Mouse (Mus musculus) CH12.LX (cell line): ENCODE results near the gene Smg6. TPM values are rescaled to one million over a fixed set of nuclear protein-coding genes. Genes with fewer than 3 reads are reported as not detected.

ENCODE experiments used
- DNase-seq: peaks from one replicate; pipeline ENCODE4 v3.0.0-alpha.2; 2013; ENCODE audit errors: extremely low read depth
- H3K27ac ChIP-seq: 2 replicates; pipeline ENCODE4 v1.5.1; 2012; ENCODE audit warnings: low read depth, mild to moderate bottlenecking, control low read depth, moderate library complexity; ENCODE audit not compliant: insufficient read depth
- H3K27me3 ChIP-seq: replicated peaks from 2 replicates; pipeline ENCODE3; 2012; ENCODE audit warnings: inconsistent platforms
- H3K36me3 ChIP-seq, 2 experiments: replicated peaks in 1 of 2; 2 replicates each; pipeline versions ENCODE3 to v1.6.1; 2012; ENCODE audit warnings: inconsistent platforms in 1 of 2, low read length in 1 of 2, mild to moderate bottlenecking in 1 of 2, mixed read lengths in 1 of 2, moderate library complexity in 1 of 2; ENCODE audit not compliant: control insufficient read depth in 1 of 2, insufficient read depth in 1 of 2
- H3K4me1 ChIP-seq, 2 experiments: 2 replicates each; pipeline ENCODE4 v1.6.1; 2012; ENCODE audit warnings: inconsistent platforms in 1 of 2, moderate library complexity in 1 of 2; ENCODE audit not compliant: insufficient read depth in 2 of 2, control insufficient read depth in 1 of 2
- H3K4me2 ChIP-seq: 2 replicates; pipeline ENCODE4 v1.6.1; 2012; ENCODE audit warnings: low read depth, mild to moderate bottlenecking, control low read depth; ENCODE audit not compliant: poor library complexity, insufficient read depth, severe bottlenecking
- H3K4me3 ChIP-seq, 3 experiments: fragments of 150-350 bp in 1 of 3; sonication (generic) in 1 of 3; replicated peaks in 1 of 3; 2 replicates each; pipeline versions ENCODE3 to v1.5.1; 2011 to 2012; ENCODE audit warnings: low read depth in 2 of 3, low read length in 2 of 3, mild to moderate bottlenecking in 2 of 3, moderate library complexity in 2 of 3, control low read depth in 1 of 3, improper control_type of control experiment in 1 of 3, inconsistent platforms in 1 of 3, mixed read lengths in 1 of 3; ENCODE audit not compliant: poor library complexity in 1 of 3
- H3K79me2 ChIP-seq: replicated peaks from 2 replicates; pipeline ENCODE4 v1.6.1; 2012; ENCODE audit warnings: mild to moderate bottlenecking, moderate library complexity; ENCODE audit not compliant: control insufficient read depth, poor library complexity, insufficient read depth, severe bottlenecking; ENCODE audit errors: extremely low read depth
- H3K9ac ChIP-seq: 2 replicates; pipeline ENCODE4 v1.6.1; 2012; ENCODE audit warnings: low read depth, mild to moderate bottlenecking, control low read depth, moderate library complexity; ENCODE audit not compliant: insufficient read depth
- H3K9me3 ChIP-seq: replicated peaks from 2 replicates; pipeline ENCODE3; 2012; ENCODE audit warnings: low read length, inconsistent platforms, mixed read lengths
- CHD1 ChIP-seq: IDR thresholded peaks from 2 replicates; pipeline ENCODE4 v1.6.1; 2012; ENCODE audit warnings: low read depth, low read length, improper control_type of control experiment, inconsistent platforms
- CHD2 ChIP-seq: IDR thresholded peaks from 2 replicates; pipeline ENCODE4 v1.6.1; 2011; ENCODE audit warnings: low read length, improper control_type of control experiment
- CTCF ChIP-seq, 2 experiments: IDR thresholded peaks in 1 of 2; conservative IDR thresholded peaks in 1 of 2; 2 replicates each; pipeline ENCODE4 v1.5.1; 2011 to 2012; ENCODE audit warnings: low read depth in 2 of 2, low read length in 2 of 2, improper control_type of control experiment in 1 of 2, inconsistent platforms in 1 of 2, mild to moderate bottlenecking in 1 of 2, moderate library complexity in 1 of 2
- E2F4 ChIP-seq: IDR thresholded peaks from 2 replicates; pipeline ENCODE4 v1.6.1; 2011; ENCODE audit warnings: low read depth, low read length, improper control_type of control experiment; ENCODE audit not compliant: insufficient replicate concordance
- EP300 ChIP-seq: IDR thresholded peaks from 2 replicates; pipeline ENCODE4 v1.6.1; 2011; ENCODE audit warnings: low read length, improper control_type of control experiment
- GABPA ChIP-seq: IDR thresholded peaks from 2 replicates; pipeline ENCODE4 v1.6.1; 2012; ENCODE audit warnings: low read depth, low read length, improper control_type of control experiment, inconsistent platforms; ENCODE audit not compliant: insufficient replicate concordance
- IRF4 ChIP-seq: IDR thresholded peaks from 2 replicates; pipeline ENCODE4 v1.6.1; 2014; ENCODE audit warnings: low read depth, mild to moderate bottlenecking, inconsistent platforms, low read length, improper control_type of control experiment
- JUN ChIP-seq: IDR thresholded peaks from 2 replicates; pipeline ENCODE4 v1.6.1; 2011; ENCODE audit warnings: low read depth, mild to moderate bottlenecking, low read length, improper control_type of control experiment, moderate library complexity; ENCODE audit not compliant: insufficient read depth
- JUND ChIP-seq: conservative IDR thresholded peaks from 2 replicates; pipeline ENCODE4 v1.6.1; 2011; ENCODE audit warnings: low read depth, low read length, improper control_type of control experiment
- MAFK ChIP-seq: IDR thresholded peaks from 2 replicates; pipeline ENCODE4 v1.6.1; 2011; ENCODE audit warnings: low read length, improper control_type of control experiment; ENCODE audit not compliant: insufficient replicate concordance
- MAX ChIP-seq: IDR thresholded peaks from 2 replicates; pipeline ENCODE4 v1.6.1; 2011; ENCODE audit warnings: low read length, improper control_type of control experiment
- MXI1 ChIP-seq: IDR thresholded peaks from 2 replicates; pipeline ENCODE4 v1.6.1; 2011; ENCODE audit warnings: mild to moderate bottlenecking, low read depth, low read length, improper control_type of control experiment
- MYC ChIP-seq: IDR thresholded peaks from 2 replicates; pipeline ENCODE4 v1.6.1; 2011; ENCODE audit warnings: low read depth, mild to moderate bottlenecking, improper control_type of control experiment, low read length
- NELFE ChIP-seq: IDR thresholded peaks from 2 replicates; pipeline ENCODE4 v1.6.1; 2011; ENCODE audit warnings: low read depth, low read length, improper control_type of control experiment
- NRF1 ChIP-seq: IDR thresholded peaks from 2 replicates; pipeline ENCODE4 v1.6.1; 2014; ENCODE audit warnings: low read depth, mild to moderate bottlenecking, inconsistent platforms, low read length, improper control_type of control experiment, moderate library complexity
- PAX5 ChIP-seq: IDR thresholded peaks from 2 replicates; pipeline ENCODE4 v1.6.1; 2012; ENCODE audit warnings: low read length, inconsistent platforms, mixed read lengths
- POLR2AphosphoS2 ChIP-seq: IDR thresholded peaks from 2 replicates; pipeline ENCODE4 v1.6.1; 2011; ENCODE audit warnings: low read depth, low read length, improper control_type of control experiment
- RAD21 ChIP-seq: IDR thresholded peaks from 2 replicates; pipeline ENCODE4 v1.6.1; 2011; ENCODE audit warnings: low read depth, mild to moderate bottlenecking, low read length, improper control_type of control experiment, moderate library complexity
- RCOR1 ChIP-seq: conservative IDR thresholded peaks from 2 replicates; pipeline ENCODE4 v1.6.1; 2012; ENCODE audit warnings: low read depth, mild to moderate bottlenecking, inconsistent platforms, low read length, improper control_type of control experiment
- SMC3 ChIP-seq: IDR thresholded peaks from 2 replicates; pipeline ENCODE4 v1.6.1; 2011; ENCODE audit warnings: low read depth, low read length, improper control_type of control experiment
- TBP ChIP-seq: conservative IDR thresholded peaks from 2 replicates; pipeline ENCODE4 v1.6.1; 2011; ENCODE audit warnings: low read depth, low read length, improper control_type of control experiment
- TCF12 ChIP-seq: IDR thresholded peaks from 2 replicates; pipeline ENCODE4 v1.6.1; 2014; ENCODE audit warnings: low read depth, mild to moderate bottlenecking, inconsistent platforms, low read length, improper control_type of control experiment
- UBTF ChIP-seq: IDR thresholded peaks from 2 replicates; pipeline ENCODE4 v1.6.1; 2012; ENCODE audit warnings: low read depth, mild to moderate bottlenecking, inconsistent platforms, low read length, improper control_type of control experiment, moderate library complexity
- USF1 ChIP-seq: IDR thresholded peaks from 2 replicates; pipeline ENCODE4 v1.6.1; 2014; ENCODE audit warnings: low read depth, mild to moderate bottlenecking, inconsistent platforms, low read length, improper control_type of control experiment
- ZC3H11A ChIP-seq: IDR thresholded peaks from 2 replicates; pipeline ENCODE4 v1.6.1; 2012; ENCODE audit warnings: low read depth, mild to moderate bottlenecking, inconsistent platforms, low read length, improper control_type of control experiment
- ZMIZ1 ChIP-seq: IDR thresholded peaks from 2 replicates; pipeline ENCODE4 v1.6.1; 2012; ENCODE audit warnings: low read depth, mild to moderate bottlenecking, inconsistent platforms, low read length, improper control_type of control experiment
- ZNF384 ChIP-seq: IDR thresholded peaks from 2 replicates; pipeline ENCODE4 v1.6.1; 2012; ENCODE audit warnings: low read depth, low read length, improper control_type of control experiment, inconsistent platforms
- dilution Hi-C: fragments of 300-500 bp; cut with MboI; formaldehyde crosslinking; loops from 2 replicates; pipeline ENCODE4 v1.14.3; 2020; ENCODE audit warnings: low sequenced_read_pairs; ENCODE audit not compliant: extremely low pct_unique_long_range_greater_than_20kb, extremely low pct_ligation_motif_present
- in situ Hi-C: fragments of 300-500 bp; cut with MboI; formaldehyde crosslinking; loops from 3 replicates; pipeline ENCODE4 v1.14.3; 2019; ENCODE audit warnings: low sequenced_read_pairs, low pct_ligation_motif_present, low pct_unique_long_range_greater_than_20kb, mixed read lengths
- polyA plus RNA-seq: library from polyadenylated mRNA; unstranded; fragments of >175 nt; gene quantifications from 2 replicates; pipeline ENCODE4 v1.2.1, GENCODE M21; 2012; ENCODE audit warnings: low read depth; ENCODE audit not compliant: insufficient read length
- total RNA-seq, 2 experiments: library from RNA; depleted of rRNA; stranded (reverse); fragments of 300-350 nt in 1 of 2; fragments of >200 nt in 1 of 2; gene quantifications; 2 replicates each; pipeline ENCODE4 v1.2.3; 2012 to 2014

Gene Smg6
- total and polyA plus RNA-seq, 3 experiments: 9.0 to 18.5 (median 12.1) TPM

- peaks cover 8% of the 10 kb centered on the region for H3K9me3 ChIP-seq
- H3K4me3 ChIP-seq: no peak overlapping the region
- dilution Hi-C loops: no loop called here
- H3K9ac ChIP-seq: no peak overlapping the region
- no peak overlapping the region for H3K27ac ChIP-seq
- H3K79me2 ChIP-seq: peaks cover 21% of the 10 kb centered on the region
- H3K4me1 ChIP-seq: peaks cover 25 to 49% of the 10 kb centered on the region in 2 experiments
- H3K36me3 ChIP-seq: peaks cover 0 to 6% of the 10 kb centered on the region in 2 experiments
- peak; percentile 80 for DNase-seq
- H3K27me3 ChIP-seq: peaks cover 57% of the 10 kb centered on the region
- peak overlapping the region; percentile 89 for H3K4me2 ChIP-seq
- peak; percentile 15; the same call in 1 of the 2 replicates for TF ChIP-seq TCF12
- peak; percentile 63; the same call in 1 of the 2 replicates for TF ChIP-seq CHD2
- TF ChIP-seq NELFE: no peak
- no peak for TF ChIP-seq MAFK
- no peak for TF ChIP-seq E2F4
- TF ChIP-seq POLR2AphosphoS2: no peak
- peak; percentile 92 for TF ChIP-seq SMC3
- TF ChIP-seq CHD1: no peak
- TF ChIP-seq JUN: no peak
- no peak for TF ChIP-seq GABPA
- TF ChIP-seq ZC3H11A: peak; percentile 62; the same call in 1 of the 2 replicates
- peak; percentile 92 for TF ChIP-seq RAD21
- TF ChIP-seq NRF1: no peak
- TF ChIP-seq CTCF (conservative IDR thresholded peaks at IDR 0.05 in 1 of 2, IDR thresholded peaks at IDR 0.05 in 1 of 2; ENCODE audit: low read depth in 2 of 2, low read length in 2 of 2): peak; percentile 57 to 97
- no peak for TF ChIP-seq ZNF384
- no peak for TF ChIP-seq RCOR1
- TF ChIP-seq UBTF: no peak
- TF ChIP-seq JUND: no peak
- TF ChIP-seq EP300: no peak
- TF ChIP-seq TBP: no peak
- no peak for TF ChIP-seq MAX
- TF ChIP-seq IRF4: peak; percentile 27; the same call in 1 of the 2 replicates
- no peak for TF ChIP-seq USF1
- no peak for TF ChIP-seq MXI1
- TF ChIP-seq ZMIZ1: no peak
- no peak for TF ChIP-seq PAX5
- no peak for TF ChIP-seq MYC
- TF ChIP-seq, all 38 proteins: peak for 7
- in situ Hi-C loops: loop anchor here (5.0 kb wide), 2 partner anchors 35 to 95 kb away; no protein-coding TSS in a partner anchor
Observed at GRCm38 (mm10) chr11:75192336-75193214, 267.0 kb downstream of the Smg6 start.
